ENCODE assay signal across 19 mouse cellular contexts in genomic region chr2:5489916-5490315, GRCm38 (mm10).
DNase-seq lines count a peak whose midpoint lies in the region; ATAC-seq and TF ChIP-seq lines count a peak whose summit lies in the region.
"Had no signal": no experiment of that assay in that cellular context is flagged by ENCODE, and none has a peak within 500 bp of the region (broad histone marks: within the 10 kb centered on the region; RNA-seq: fewer than 3 reads in every experiment).

No protein-coding gene starts in this region.

- DNase-seq in heart, postnatal 0 days (ENCODE audit: low spot score), result peak; percentile 51
- no peak for DNase-seq in heart, embryonic 10.5 days (ENCODE audit: low spot score)
- DNase-seq in kidney, postnatal 14 days, result peak; percentile 6
- DNase-seq in kidney, adult 9 months, result no peak
- DNase-seq in brain, adult 2 months (ENCODE audit: low read depth, low spot score), result peak; percentile 43
- DNase-seq in midbrain, embryonic 14.5 days, result peak; percentile 18
- no peak for DNase-seq in adrenal gland, adult 2 months
- no peak for DNase-seq in cerebellum, adult 18-20 months
- DNase-seq: B cell, adult 2 months; cerebellum, postnatal 10 days; gastrocnemius, postnatal 14 days; heart, adult 18-20 months; kidney, adult 18-20 months; kidney, postnatal 36 days; liver, postnatal 0 days; lung, postnatal 36 days; thymus, postnatal 36 days had no signal

- no peaks in the 10 kb centered on the region for H3K9me3 ChIP-seq in heart, postnatal 0 days (replicated peaks; ENCODE audit: control insufficient read depth, low read length)
- no peaks in the 10 kb centered on the region for H3K9me3 ChIP-seq in heart, embryonic 10.5 days
- H3K9me3 ChIP-seq in midbrain, embryonic 14.5 days (ENCODE audit: control insufficient read depth, low read length), result no peaks in the 10 kb centered on the region
- H3K9me3 ChIP-seq: heart, embryonic 15.5 days; limb, embryonic 10.5 days had no signal

- no peak for TF ChIP-seq EP300 in heart, postnatal 0 days (IDR thresholded peaks at IDR 0.05; ENCODE audit: low read depth)

- 52% methylated on average over 5 of the region's 5 CpGs for WGBS in heart, postnatal 0 days
- 71% methylated on average over 5 of the region's 5 CpGs for WGBS in heart, embryonic 10.5 days
- WGBS in midbrain, embryonic 14.5 days, result 51% methylated on average over 5 of the region's 5 CpGs

- H3K4me3 ChIP-seq in heart, postnatal 0 days (ENCODE audit: low read depth, low read length), result no peak overlapping the region
- H3K4me3 ChIP-seq in heart, embryonic 10.5 days, result no peak overlapping the region
- H3K4me3 ChIP-seq in midbrain, embryonic 14.5 days (replicated peaks; ENCODE audit: low read depth, low read length), result no peak overlapping the region
- H3K4me3 ChIP-seq: heart, embryonic 15.5 days; limb, embryonic 10.5 days had no signal

- no peak overlapping the region for H3K9ac ChIP-seq in heart, postnatal 0 days (replicated peaks; ENCODE audit: low read depth, low read length)
- H3K9ac ChIP-seq in midbrain, embryonic 14.5 days (replicated peaks; ENCODE audit: low read length), result no peak overlapping the region
- H3K9ac ChIP-seq: heart, embryonic 15.5 days; liver, postnatal 0 days had no signal

- H3K36me3 ChIP-seq in heart, postnatal 0 days (replicated peaks; ENCODE audit: control insufficient read depth, insufficient read depth, low read length), result no peaks in the 10 kb centered on the region
- H3K36me3 ChIP-seq in heart, embryonic 10.5 days, result no peaks in the 10 kb centered on the region
- no peaks in the 10 kb centered on the region for H3K36me3 ChIP-seq in midbrain, embryonic 14.5 days (ENCODE audit: control insufficient read depth, insufficient read depth, low read length)
- H3K36me3 ChIP-seq: heart, embryonic 15.5 days; limb, embryonic 10.5 days had no signal

- H3K27ac ChIP-seq in heart, postnatal 0 days (ENCODE audit: low read depth), result no peak overlapping the region
- H3K27ac ChIP-seq in heart, embryonic 10.5 days, result no peak overlapping the region
- no peak overlapping the region for H3K27ac ChIP-seq in midbrain, embryonic 14.5 days (replicated peaks; ENCODE audit: low read depth, low read length)
- H3K27ac ChIP-seq: heart, embryonic 15.5 days; limb, embryonic 10.5 days had no signal

- H3K4me1 ChIP-seq in heart, postnatal 0 days (ENCODE audit: control insufficient read depth, insufficient read depth), result no peaks in the 10 kb centered on the region
- H3K4me1 ChIP-seq in heart, embryonic 10.5 days, result no peaks in the 10 kb centered on the region
- H3K4me1 ChIP-seq in midbrain, embryonic 14.5 days (ENCODE audit: control insufficient read depth, insufficient read depth, low read length), result no peaks in the 10 kb centered on the region
- H3K4me1 ChIP-seq: heart, embryonic 15.5 days; limb, embryonic 10.5 days had no signal

- peak; percentile 47; the same call in 1 of the 2 replicates for ATAC-seq in heart, postnatal 0 days (ENCODE audit: insufficient read depth, low read depth)
- no peak for ATAC-seq in midbrain, embryonic 14.5 days (ENCODE audit: low FRiP score, low TSS enrichment)
- ATAC-seq: liver, postnatal 0 days had no signal

- no peaks in the 10 kb centered on the region for H3K27me3 ChIP-seq in heart, postnatal 0 days (ENCODE audit: control insufficient read depth, insufficient read depth, low read length)
- no peaks in the 10 kb centered on the region for H3K27me3 ChIP-seq in heart, embryonic 10.5 days (ENCODE audit: insufficient read depth, poor library complexity, severe bottlenecking)
- no peaks in the 10 kb centered on the region for H3K27me3 ChIP-seq in midbrain, embryonic 14.5 days (ENCODE audit: control insufficient read depth, insufficient read depth, low read length)
- H3K27me3 ChIP-seq: heart, embryonic 15.5 days had no signal

- no peak for TF ChIP-seq CTCF in heart, postnatal 0 days (IDR thresholded peaks at IDR 0.05; ENCODE audit: low read depth)

- no peak overlapping the region for H3K4me2 ChIP-seq in heart, postnatal 0 days (ENCODE audit: low read depth, low read length)
- H3K4me2 ChIP-seq in midbrain, embryonic 14.5 days (ENCODE audit: low read length), result no peak overlapping the region
- H3K4me2 ChIP-seq: heart, embryonic 15.5 days had no signal

Comparison
In these comparisons a context has a peak if more than half of its experiments do, and no peak if none do; other contexts are left out.
1. DNase-seq: peak in heart, postnatal 0 days (single experiment), kidney, postnatal 14 days (single experiment), brain, adult 2 months (single experiment) and midbrain, embryonic 14.5 days (single experiment); none in heart, embryonic 10.5 days (single experiment), kidney, adult 9 months (single experiment), adrenal gland, adult 2 months (single experiment) and cerebellum, adult 18-20 months (0 of 2).